Mouse (Mus musculus) thymus, adult 2 months (tissue): ENCODE results near the gene Sema3b.

Source experiments
- CTCF ChIP-seq: fragments of 200-500 bp; IDR thresholded peaks from 2 replicates; pipeline ENCODE4 v1.5.1; 2012; ENCODE audit warnings: mild to moderate bottlenecking, control low read depth, low read length, moderate library complexity, borderline replicate concordance; ENCODE audit not compliant: control insufficient read depth, poor library complexity, insufficient read depth; ENCODE audit errors: extremely low read depth
- POLR2A ChIP-seq: fragments of 200-500 bp; IDR thresholded peaks from 2 replicates; pipeline ENCODE4 v1.6.1; 2012; ENCODE audit warnings: mild to moderate bottlenecking, low read length, control low read depth, moderate library complexity; ENCODE audit not compliant: control insufficient read depth, poor library complexity, insufficient read depth; ENCODE audit errors: extremely low read depth

DNA sequence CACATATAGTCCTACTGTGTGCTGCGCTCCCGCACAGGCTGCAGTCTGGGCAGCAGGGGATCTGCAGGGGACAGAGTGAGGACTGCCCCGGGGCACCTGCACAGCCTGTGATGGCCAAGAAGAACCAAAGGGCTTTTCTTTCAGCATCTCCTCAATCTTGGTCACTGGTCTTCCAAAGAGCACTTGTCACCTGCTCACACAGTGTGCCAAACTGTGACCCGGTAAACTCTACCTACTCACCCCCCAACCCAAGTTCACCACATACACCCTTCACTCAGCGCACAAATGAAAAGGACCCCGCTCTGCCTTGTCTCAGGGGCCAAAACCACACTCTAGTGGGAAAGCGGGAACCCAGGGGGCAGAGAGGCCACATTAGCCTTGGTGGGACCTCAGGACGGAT lies 22.8 kb upstream of the Sema3b start:
- TF ChIP-seq CTCF: no peak
- no peak for TF ChIP-seq POLR2A
